Mouse (Mus musculus) cerebellum, postnatal 4 days (tissue): ENCODE measurements around the gene H2afv.
"Not testable (repeated sequence)": the region's sequence is repeated elsewhere in the genome, so short reads cannot be mapped to it uniquely, and the experiment has no call there.

Source experiments
- DNase-seq, 2 experiments: peaks; one replicate each; pipeline ENCODE4 v3.0.0; 2022; ENCODE audit warnings: low spot score in 2 of 2, mixed read lengths in 1 of 2

H2afv gene

DNA sequence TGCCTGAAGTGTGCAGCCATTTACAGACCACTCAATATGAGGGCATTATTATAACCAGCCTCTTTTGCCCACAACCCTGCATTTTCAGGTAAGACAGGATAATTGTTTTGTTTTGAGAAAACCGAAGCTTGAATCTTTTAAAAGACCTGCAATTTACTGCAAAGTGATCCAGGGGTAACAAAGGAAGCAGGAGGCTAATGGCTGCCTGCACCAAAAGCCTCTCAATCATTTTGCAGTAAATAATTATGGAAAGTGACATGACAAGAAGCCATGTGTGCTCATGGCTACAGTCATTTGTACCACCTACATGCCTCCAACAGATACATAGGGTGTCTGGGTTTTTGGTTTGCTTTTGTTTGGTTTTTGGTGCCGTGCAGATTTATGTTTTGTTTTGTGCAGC lies 26.8 kb upstream of the H2afv start:
- no peak for DNase-seq

DNA sequence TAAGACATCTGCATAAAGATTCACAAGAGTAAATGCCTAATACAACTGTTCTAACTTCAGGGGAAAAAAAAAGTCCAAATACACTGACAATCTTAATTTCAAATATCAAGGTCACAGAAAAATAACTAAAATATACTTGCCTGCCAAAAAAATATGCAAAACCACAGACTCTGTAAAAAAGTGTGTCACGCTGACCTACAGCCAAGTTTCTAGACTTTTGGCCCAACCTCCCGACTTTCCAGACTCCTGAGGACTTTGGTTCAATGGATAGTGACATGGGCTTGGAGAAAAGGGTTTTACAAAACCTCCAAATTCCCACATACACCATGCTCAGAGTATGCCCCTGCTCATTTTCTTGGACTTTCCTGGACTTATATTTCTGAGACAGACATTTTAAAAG lies 24.3 kb upstream of the H2afv start:
- no peak for DNase-seq

DNA sequence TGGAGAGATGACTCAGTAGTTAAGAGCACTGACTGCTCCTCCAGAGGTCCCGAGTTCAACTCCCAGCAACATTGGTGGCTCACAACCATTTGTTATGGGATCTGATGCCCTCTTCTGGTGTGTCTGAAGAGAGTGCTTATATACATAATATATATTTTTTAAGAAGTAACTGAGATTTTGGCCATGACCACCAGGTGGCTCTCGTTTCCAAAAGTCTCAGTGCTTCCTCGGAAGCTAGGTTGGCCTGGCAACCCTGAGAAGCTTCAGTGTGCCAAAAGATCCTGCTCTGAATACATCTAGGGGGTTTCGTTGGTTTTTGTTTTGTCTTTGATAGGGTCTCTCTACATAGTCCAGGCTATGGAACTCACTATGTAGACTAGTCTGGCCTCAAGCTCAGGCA lies 20.9 kb upstream of the H2afv start:
- peak in 1 of 2 experiments; percentile 70 for DNase-seq

DNA sequence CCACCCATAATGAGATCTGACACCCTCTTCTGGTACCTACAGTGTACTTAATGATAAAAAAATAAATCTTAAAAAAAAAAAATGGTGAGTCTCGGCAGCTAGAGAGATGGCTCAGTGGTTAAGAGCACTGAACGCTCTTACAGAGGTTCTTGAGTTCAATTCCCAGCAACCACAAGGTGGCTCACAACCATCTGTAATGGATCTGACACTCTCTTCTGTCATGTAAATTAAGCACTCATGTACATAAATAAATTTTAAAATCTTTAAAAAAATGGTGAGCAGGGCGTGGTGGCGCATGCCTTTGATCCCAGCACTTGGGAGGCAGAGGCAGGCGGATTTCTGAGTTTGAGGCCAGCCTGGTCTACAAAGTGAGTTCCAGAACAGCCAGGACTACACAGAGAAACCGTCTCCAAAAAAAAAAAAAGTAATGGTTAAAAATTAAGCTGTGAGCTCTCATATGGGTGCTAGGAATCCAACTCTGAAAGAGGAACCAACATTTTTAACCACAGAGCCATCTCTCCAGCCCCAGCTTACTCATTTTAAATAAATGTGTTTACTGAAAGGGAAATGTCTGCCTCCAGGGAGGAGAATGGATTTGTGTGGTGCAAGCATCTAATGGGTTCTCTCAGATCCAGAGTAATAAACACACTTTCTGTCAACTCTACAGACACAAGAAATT lies 19.1 kb upstream of the H2afv start:
- no peak for DNase-seq

DNA sequence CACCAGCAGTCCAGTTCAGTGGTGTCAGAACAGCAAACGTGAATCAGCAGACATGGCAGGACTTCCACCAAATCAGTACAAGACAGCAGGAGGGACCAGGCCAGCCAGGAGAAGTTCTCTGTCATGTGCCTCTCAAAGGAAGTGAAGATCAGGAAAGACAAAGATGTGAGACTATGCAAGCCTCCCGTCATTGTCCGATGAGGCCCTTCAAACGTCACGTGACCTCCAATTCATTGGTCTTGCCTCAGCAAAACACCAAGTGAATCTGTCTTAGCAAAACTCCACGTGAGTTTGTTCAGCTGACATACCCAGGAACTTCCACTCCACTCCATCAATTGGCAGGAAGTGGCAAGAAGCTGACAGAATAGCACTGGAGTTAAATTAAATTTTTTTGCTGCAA lies 11.8 kb upstream of the H2afv start:
- no peak for DNase-seq

DNA sequence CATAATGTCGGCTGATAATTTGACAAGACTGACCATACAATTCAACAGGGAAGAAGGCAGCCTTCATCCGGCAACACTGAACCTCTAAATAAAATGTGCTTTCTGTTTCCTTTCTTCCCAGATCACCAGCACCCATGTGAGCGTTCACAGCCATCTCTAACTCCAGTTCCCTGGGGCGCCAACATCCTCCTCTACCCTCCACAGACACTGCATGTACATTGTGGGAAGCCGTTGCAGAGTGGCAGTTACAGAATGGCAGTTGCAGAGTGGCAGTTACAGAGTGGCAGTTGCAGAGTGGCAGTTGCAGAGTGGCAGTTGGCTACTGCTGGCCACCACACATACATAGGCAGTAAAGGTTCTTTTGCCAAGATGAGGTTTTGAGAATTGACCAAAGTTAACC lies 3.9 kb upstream of the H2afv start:
- DNase-seq: not testable (repeated sequence)

DNA sequence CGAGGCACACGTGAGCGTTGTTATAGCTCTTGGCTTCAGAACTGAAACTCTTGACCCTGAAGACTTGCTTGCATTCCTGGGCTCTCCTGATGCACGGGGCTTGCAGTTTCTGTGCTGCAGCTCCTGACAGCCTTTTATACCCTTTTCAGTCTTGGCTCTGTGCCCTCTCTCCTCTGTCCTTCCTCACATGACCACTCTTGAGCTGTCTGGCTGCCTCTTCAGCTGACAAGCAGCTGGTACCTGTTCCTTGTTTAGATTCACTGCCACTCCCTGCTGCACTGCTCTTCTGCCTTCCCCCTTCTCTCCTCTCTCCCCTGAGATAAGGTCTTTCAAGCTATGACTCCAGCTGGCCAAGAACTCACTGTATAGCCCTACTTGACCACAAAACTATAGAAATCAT lies 3.2 kb upstream of the H2afv start:
- no peak for DNase-seq

DNA sequence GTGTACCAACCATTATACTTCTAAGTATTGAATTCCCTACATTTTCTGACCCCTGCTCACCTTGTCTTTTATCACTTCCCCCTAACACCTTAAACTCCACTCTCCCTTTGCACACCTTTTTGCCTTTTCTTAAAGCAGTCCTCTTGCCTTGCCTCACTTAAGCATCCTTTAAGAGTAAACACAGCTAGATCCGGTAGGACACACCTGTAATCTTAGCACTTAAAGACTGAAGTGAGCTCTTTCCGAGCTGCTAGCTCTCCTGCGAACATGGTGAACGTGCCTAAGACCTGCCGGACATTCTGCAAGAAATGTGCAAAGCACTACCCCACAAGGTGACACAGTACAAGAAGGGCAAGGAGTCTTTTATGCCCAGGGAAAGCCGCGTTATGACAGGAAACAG lies 1.7 kb upstream of the H2afv start:
- no peak for DNase-seq

DNA sequence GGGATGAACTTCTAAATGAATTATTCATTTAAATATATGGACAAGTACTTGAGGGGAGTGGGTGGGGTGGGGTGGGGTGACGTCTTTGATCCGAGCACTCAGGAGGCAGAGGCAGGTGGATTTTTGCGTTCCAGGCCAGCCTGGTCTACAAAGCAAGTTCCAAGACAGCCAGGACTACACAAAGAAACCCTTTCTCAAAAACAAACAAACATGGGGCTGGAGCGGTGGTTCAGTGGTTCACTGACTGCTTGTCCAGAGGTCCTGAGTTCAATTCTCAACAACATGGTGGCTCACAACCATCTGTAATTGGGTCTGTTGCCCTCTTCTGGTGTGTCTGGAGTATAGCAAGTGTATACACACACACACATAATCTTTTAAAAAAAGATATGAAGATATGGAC lies 1.2 kb upstream of the H2afv start:
- DNase-seq: no peak

DNA sequence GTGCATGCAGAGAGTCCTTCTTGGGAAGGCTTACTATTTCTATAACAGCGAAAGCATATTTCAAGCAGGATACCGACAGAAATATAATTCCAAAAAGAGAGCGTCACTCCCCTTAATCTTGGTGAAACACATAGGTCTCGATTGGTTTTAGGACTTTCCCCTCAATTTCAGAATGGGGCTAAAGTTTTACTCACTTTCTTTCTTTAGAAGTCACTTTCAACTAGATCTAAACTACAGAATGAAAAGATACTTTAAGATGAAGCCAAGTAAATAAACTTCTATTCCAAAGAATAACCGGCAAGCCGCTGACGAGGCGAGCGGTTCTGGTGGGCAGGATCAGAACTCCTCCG lies 541 bp downstream of the H2afv start:
- no peak for DNase-seq

DNA sequence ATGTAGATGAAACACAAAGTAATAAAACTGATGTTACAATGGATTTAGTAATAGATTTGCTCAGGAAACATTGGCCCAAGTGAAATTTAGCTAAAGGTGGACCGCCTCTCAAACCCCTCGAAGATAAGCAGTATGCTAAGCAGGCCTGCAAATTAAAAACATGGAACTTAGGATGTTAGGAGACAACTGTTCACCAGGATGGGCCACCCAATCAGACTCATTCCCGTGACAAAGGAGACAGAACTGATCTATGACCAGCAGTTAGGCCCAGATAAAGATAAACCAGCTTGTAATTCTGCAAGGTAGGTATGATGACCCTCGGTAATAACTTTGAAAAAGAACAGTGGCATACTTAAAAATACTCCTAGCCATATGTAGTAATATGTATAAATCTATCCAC lies 1.1 kb downstream of the H2afv start:
- no peak for DNase-seq

DNA sequence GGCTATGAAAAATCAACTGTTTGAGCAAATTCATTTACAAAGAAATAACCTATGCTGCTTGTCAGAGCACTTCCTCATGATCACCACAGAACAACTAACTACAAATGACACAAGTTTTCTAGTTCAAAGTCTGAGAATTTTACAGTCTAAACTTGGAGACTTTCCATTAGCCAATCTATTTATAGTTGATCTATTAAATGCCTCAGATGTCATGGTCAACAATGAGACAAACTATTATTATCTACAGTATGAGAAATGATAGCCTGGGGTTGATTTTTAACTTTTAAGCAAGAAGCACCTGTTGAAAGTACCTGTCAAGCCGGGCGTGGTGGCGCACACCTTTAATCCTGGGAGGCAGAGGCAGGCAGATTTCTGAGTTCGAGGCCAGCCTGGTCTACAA lies 1.7 kb downstream of the H2afv start:
- DNase-seq: no peak

DNA sequence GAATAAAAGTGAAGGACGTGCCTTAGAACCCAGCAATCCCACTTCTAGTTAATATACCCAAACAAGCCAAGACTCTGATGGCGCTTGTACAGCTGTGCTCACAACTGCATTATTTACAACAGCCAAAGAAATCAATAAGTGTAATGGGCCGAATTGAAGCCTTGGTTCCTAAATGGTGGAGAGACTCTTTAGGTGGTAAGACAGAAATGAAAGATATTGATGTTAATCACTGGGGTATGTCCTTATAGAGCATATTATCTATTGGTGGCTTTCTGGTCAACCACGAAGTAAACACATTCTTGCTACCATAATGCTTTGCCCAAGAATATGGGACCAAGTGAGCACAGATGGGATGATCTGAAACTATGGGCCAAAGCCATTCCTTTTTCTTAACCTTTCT lies 4.1 kb downstream of the H2afv start:
- DNase-seq: no peak

DNA sequence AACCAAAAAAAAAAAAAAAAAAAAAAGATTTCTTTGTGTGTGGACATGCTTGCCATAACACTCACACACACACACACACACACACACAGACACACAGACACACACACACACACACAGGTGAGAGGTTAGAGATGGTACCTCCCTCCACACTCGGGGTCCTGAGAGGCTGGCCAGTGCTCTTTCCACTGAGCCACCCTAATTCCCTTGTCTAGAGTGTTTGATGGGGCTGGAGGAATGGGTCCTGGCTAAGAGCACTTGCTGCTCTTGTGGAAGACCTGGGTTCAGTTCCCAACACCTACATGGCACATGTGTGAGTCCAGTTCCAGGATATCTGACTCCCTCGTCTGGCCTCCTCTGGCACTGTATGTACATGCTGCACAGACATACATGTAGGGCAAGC lies 6.6 kb downstream of the H2afv start:
- no peak for DNase-seq

DNA sequence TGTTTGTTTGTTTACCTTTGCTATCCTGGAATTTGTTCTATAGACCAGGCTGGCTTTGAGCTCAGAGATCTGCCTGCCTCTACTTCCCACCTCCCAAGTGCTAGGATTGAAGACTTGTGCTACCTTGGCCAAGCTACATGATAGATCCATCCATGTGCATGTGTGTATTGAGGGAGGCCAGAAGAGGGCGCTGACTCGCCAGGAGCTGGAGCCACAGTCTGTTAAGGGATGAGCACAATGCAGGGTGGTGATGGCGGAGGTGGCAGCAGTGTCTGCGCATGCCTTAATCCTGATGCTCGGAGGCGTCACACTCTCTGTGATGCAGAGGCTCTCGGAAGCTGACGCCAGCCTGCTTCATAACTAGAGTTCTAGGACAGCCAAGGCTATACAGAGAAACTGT lies 7.8 kb downstream of the H2afv start:
- DNase-seq: peak; percentile 29 to 57

DNA sequence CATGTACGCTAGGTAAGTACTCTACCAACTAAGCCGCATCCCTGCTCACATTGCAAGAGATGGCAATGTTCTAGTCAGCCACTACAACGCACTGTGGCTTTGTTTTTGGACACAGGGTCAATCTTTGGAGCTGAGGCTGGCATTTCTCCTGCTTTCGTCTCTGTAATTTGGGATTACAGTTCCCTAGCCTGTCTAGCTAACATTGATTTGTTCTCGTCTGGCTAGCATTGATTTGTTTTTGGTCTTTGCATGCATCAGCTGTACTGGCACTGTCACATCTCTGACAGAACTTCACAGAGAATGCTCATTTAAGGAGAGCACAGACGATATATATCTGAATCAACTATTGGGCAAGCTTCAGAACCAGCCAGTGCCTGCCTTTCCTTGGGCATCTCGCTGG lies 14.1 kb downstream of the H2afv start:
- no peak for DNase-seq

DNA sequence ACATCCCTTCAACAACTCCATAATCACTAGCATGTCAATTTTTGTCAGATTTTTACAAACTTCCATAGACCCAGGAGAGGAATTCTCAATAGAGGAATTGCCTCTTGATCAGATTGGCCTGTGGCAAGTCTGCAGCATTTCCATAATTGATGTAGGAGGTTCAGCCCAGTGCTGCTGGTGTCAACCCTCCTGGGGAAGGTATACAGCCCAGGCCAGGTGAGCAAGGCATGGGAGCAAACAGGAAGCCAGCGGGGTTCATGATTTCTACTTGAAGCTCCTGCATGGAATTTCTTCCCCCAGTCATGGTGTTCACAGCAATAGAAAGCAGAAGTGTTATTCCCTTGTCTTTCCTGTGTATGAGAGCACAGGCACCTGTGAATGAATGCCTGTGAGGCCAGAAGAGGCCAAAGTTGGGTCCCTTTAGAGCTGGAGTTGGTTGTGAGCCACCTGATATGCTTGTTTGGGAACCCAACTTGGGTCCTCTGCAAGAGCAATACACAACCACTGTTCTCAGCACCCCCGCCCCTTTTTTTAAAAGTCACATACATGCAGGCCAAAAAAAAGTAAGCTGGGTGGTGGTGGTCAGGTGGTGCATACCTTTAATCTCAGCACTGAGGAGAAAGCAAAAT lies 23.4 kb downstream of the H2afv start:
- DNase-seq: no peak

DNA sequence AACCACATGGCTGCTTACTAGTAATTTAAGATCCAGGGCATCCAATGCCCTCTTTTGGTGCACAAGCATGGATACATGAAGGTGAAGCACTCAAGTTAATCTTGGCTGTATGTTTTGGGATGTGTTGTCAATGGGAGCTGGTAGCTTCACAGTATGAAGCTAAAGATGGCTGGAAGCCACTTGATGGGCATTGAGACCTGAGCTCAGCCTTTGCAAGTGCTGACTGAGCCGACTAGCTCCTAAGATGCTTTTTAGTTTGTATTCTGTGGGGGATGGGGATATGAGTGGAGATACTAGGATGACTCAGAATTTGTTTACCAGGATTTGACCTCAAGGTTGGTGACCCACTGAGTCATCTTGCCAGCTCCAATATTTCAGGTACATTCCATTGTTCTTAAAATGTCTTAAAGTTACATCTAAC lies 23.9 kb downstream of the H2afv start:
- no peak for DNase-seq

DNA sequence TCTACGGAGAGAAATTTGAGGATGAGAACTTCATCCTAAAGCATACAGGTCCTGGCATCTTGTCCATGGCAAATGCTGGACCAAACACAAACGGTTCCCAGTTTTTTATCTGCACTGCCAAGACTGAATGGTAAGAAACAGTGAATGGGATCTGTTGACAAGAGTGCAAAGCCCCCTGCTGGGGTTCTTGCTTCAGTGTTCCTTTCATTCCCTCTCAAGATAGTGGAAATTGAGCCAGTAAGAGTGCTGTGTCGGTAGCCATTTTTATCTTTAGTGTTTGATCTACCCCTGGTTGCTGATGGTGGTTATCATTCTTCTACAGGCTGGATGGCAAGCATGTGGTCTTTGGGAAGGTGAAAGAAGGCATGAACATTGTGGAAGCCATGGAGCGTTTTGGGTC lies 25.1 kb downstream of the H2afv start:
- DNase-seq: not testable (repeated sequence)

DNA sequence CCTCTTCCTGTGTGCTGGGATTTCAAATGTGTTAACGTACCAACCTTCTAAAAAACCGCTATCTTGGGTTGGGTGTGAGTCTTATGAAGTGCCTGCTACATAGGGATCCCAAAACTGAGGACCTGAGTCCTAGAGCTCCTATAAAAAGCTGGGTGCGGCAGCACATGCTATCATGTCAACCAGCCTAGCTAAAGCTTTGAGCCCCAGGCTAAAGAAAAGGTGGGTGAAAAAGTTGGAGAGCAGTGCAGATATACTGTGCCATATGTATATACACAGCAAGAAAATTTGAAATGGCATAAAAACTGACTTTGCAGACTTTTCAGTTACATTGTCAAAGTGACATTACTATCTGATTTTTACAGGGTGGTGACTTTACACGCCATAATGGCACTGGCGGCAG lies 25.5 kb downstream of the H2afv start:
- DNase-seq: no peak

DNA sequence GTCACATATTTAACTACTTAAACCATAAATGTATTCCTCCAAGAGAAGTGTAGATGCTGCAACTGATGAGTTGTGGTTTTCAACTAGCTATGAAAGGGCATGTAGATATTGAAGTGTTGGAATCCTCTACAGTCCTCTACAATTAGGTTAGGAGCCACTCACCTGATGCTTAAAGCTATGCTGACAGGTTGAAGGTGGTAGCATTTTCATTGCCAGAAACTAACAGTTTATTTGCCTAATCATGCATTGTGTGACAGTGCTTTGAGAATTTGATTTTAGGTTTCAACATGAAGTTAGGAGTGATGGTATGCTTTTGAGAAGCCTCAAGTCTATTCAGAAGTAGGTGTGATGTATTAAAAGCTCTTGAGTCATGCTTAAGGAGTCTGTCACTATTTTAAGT lies 26.8 kb downstream of the H2afv start:
- no peak for DNase-seq

DNA sequence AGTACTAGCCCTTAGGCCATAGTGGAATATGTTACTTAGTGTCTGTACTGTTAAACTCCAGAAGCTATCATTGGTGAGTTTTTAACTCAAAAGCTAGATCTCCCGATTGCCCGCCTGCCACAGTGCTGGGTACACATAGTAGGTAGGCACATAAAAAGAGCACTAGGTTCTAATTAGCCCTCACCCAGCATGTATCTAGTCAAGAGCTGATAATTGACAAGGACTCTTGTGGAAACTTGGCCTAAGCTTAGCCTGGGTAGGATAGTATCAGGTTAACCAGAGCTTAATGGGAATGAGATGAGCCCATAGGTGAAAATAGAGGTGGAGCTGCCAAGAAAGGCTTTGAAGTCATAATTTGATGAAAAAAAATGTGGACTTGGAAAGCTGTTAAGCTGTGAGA lies 27.2 kb downstream of the H2afv start:
- DNase-seq: no peak

DNA sequence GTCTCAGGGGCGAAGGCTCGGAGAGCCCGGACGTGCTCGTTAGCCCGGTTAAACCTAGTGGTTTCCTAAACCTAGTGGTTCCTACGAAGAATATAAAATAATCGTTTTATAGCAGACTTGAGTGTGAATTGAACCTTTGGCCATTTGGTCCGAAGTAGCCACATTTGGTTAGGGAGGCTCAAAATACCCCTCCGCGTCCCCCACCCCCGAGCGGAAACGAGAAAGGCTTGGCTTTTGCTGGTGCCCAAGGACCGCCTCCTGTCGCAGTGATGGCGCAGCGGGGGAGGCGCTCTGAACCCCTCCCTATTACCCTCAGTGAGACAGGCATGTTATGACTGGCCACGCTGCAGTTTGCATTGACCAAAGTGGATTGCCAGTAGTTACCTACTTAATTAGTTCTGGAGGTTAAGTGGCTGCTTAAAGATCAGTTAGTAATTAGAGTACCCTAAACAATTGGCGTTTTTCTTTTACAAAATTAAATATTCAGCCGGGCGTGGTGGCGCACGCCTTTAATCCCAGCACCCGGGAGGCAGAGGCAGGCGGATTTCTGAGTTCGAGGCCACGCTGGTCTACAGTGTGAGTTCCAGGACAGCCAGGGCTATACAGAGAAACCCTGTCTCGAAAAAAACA lies 27.7 kb downstream of the H2afv start:
- peak; percentile 77 to 84 for DNase-seq
